Mouse (Mus musculus): ENCODE data around the gene Atp2b2. TPM values are rescaled to one million over a fixed set of nuclear protein-coding genes. Genes with fewer than 3 reads are reported as not detected.

The Atp2b2 gene
- polyA plus RNA-seq, 1 experiment from 2014 or later: 0.12 TPM

- WGBS: under 1% methylated on average over 38 of the region's 49 CpGs
- no peaks in the 10 kb centered on the region for H3K9me3 ChIP-seq (replicated peaks; ENCODE audit: low read length)
- H3K4me1 ChIP-seq (replicated peaks; ENCODE audit: insufficient read depth, low read length): 0 out of 2 replicates have a peak, but pooled peaks cover 3% of the 10 kb centered on the region
- H3K27ac ChIP-seq: no peak overlapping the region
- H3K4me3 ChIP-seq (replicated peaks; ENCODE audit: low read depth, low read length): peak overlapping the region; percentile 37
- no peak; the same call in 1 of the 2 replicates for ATAC-seq (replicated peaks; ENCODE audit: low FRiP score, low read depth)
- no peaks in the 10 kb centered on the region for H3K36me3 ChIP-seq (ENCODE audit: insufficient read depth, low read length)
- DNase-seq (ENCODE audit: low spot score): peak; percentile 5
- peak overlapping the region; percentile 61 for H3K4me2 ChIP-seq (ENCODE audit: low read length)
- TF ChIP-seq CTCF (IDR thresholded peaks at IDR 0.05; ENCODE audit: low read depth): no peak
- H3K27me3 ChIP-seq (ENCODE audit: insufficient read depth, low read length): peaks cover 15% of the 10 kb centered on the region
- no peak overlapping the region for H3K9ac ChIP-seq (ENCODE audit: low read depth, low read length)
Observed at GRCm38 (mm10) chr6:113891225-113891967, 151.0 kb downstream of the Atp2b2 start.

- no peak overlapping the region for H3K9ac ChIP-seq (ENCODE audit: low read depth, low read length)
- no peaks in the 10 kb centered on the region for H3K36me3 ChIP-seq (ENCODE audit: insufficient read depth, low read length)
- ATAC-seq (replicated peaks; ENCODE audit: low FRiP score, low read depth) (no peak), DNase-seq (ENCODE audit: low spot score) (no peak)
- TF ChIP-seq CTCF (IDR thresholded peaks at IDR 0.05; ENCODE audit: low read depth): no peak
- H3K9me3 ChIP-seq (replicated peaks; ENCODE audit: low read length): no peaks in the 10 kb centered on the region
- H3K27me3 ChIP-seq (ENCODE audit: insufficient read depth, low read length): peaks cover 15% of the 10 kb centered on the region
- H3K27ac ChIP-seq: no peak overlapping the region
- 0 out of 2 replicates have a peak, but pooled peaks cover 3% of the 10 kb centered on the region for H3K4me1 ChIP-seq (replicated peaks; ENCODE audit: insufficient read depth, low read length)
- 3% methylated on average over 10 of the region's 10 CpGs for WGBS
- H3K4me2 ChIP-seq (ENCODE audit: low read length): peak overlapping the region; percentile 61
- H3K4me3 ChIP-seq (replicated peaks; ENCODE audit: low read depth, low read length): peak overlapping the region; percentile 37
Observed at GRCm38 (mm10) chr6:113890858-113891213, 151.6 kb downstream of the Atp2b2 start.

- TF ChIP-seq CTCF (IDR thresholded peaks at IDR 0.05; ENCODE audit: low read depth): no peak
- ATAC-seq (replicated peaks; ENCODE audit: low FRiP score, low read depth): no peak
- H3K4me2 ChIP-seq (ENCODE audit: low read length): peak overlapping the region; percentile 61; the same call in 1 of the 2 replicates
- no peak for DNase-seq (ENCODE audit: low spot score)
- peaks cover 15% of the 10 kb centered on the region for H3K27me3 ChIP-seq (ENCODE audit: insufficient read depth, low read length)
- no peak overlapping the region; the same call in 1 of the 2 replicates for H3K4me3 ChIP-seq (replicated peaks; ENCODE audit: low read depth, low read length)
- no peak overlapping the region for H3K27ac ChIP-seq
- 22% methylated on average over 16 of the region's 16 CpGs for WGBS
- H3K9ac ChIP-seq (ENCODE audit: low read depth, low read length): no peak overlapping the region
- no peaks in the 10 kb centered on the region for H3K36me3 ChIP-seq (ENCODE audit: insufficient read depth, low read length)
- no peaks in the 10 kb centered on the region for H3K9me3 ChIP-seq (replicated peaks; ENCODE audit: low read length)
- 0 out of 2 replicates have a peak, but pooled peaks cover 3% of the 10 kb centered on the region for H3K4me1 ChIP-seq (replicated peaks; ENCODE audit: insufficient read depth, low read length)
Observed at GRCm38 (mm10) chr6:113890023-113890857, 152.2 kb downstream of the Atp2b2 start.

- TF ChIP-seq CTCF (IDR thresholded peaks at IDR 0.05; ENCODE audit: low read depth): no peak
- no peak for DNase-seq (ENCODE audit: low spot score)
- 47% methylated on average over 3 of the region's 3 CpGs for WGBS
Observed at GRCm38 (mm10) chr6:113889180-113889579, 153.2 kb downstream of the Atp2b2 start.

GRCm38 (mm10) chr6:113886886-113887285 is 155.5 kb downstream of the Atp2b2 start:
- H3K9ac ChIP-seq (ENCODE audit: low read depth, low read length): no peak overlapping the region
- no peak overlapping the region for H3K27ac ChIP-seq
- H3K27me3 ChIP-seq (ENCODE audit: insufficient read depth, low read length): peaks cover 15% of the 10 kb centered on the region
- ATAC-seq (replicated peaks; ENCODE audit: low FRiP score, low read depth) (no peak), DNase-seq (ENCODE audit: low spot score) (no peak)
- no peak overlapping the region for H3K4me2 ChIP-seq (ENCODE audit: low read length)
- H3K9me3 ChIP-seq (replicated peaks; ENCODE audit: low read length): no peaks in the 10 kb centered on the region
- H3K4me1 ChIP-seq (replicated peaks; ENCODE audit: insufficient read depth, low read length): 0 out of 2 replicates have a peak, but pooled peaks cover 3% of the 10 kb centered on the region
- H3K4me3 ChIP-seq (replicated peaks; ENCODE audit: low read depth, low read length): no peak overlapping the region
- no peak for TF ChIP-seq CTCF (IDR thresholded peaks at IDR 0.05; ENCODE audit: low read depth)
- H3K36me3 ChIP-seq (ENCODE audit: insufficient read depth, low read length): no peaks in the 10 kb centered on the region

More at GRCm38 (mm10) chr6:113889180-113889579, 153.2 kb downstream of the Atp2b2 start:
- no peak for ATAC-seq (replicated peaks; ENCODE audit: low FRiP score, low read depth)
- no peak overlapping the region for H3K9ac ChIP-seq (ENCODE audit: low read depth, low read length)
- no peaks in the 10 kb centered on the region for H3K9me3 ChIP-seq (replicated peaks; ENCODE audit: low read length)
- no peak overlapping the region for H3K27ac ChIP-seq
- H3K4me2 ChIP-seq (ENCODE audit: low read length): no peak overlapping the region
- no peaks in the 10 kb centered on the region for H3K36me3 ChIP-seq (ENCODE audit: insufficient read depth, low read length)
- 0 out of 2 replicates have a peak, but pooled peaks cover 3% of the 10 kb centered on the region for H3K4me1 ChIP-seq (replicated peaks; ENCODE audit: insufficient read depth, low read length)
- H3K27me3 ChIP-seq (ENCODE audit: insufficient read depth, low read length): peaks cover 15% of the 10 kb centered on the region
- no peak overlapping the region for H3K4me3 ChIP-seq (replicated peaks; ENCODE audit: low read depth, low read length)

GRCm38 (mm10) chr6:113884806-113885205 is 157.6 kb downstream of the Atp2b2 start:
- ATAC-seq (replicated peaks; ENCODE audit: low FRiP score, low read depth) (no peak), DNase-seq (ENCODE audit: low spot score) (no peak)
- TF ChIP-seq CTCF (IDR thresholded peaks at IDR 0.05; ENCODE audit: low read depth): no peak
- 76% methylated on average over 4 of the region's 4 CpGs for WGBS
- Histone ChIP-seq H3K9me3 (replicated peaks; ENCODE audit: low read length) (no peaks in the 10 kb centered on the region), H3K9ac (ENCODE audit: low read depth, low read length) (no peak overlapping the region), H3K4me2 (ENCODE audit: low read length) (no peak overlapping the region), H3K27me3 (ENCODE audit: insufficient read depth, low read length) (peaks cover 6% of the 10 kb centered on the region; the same call in 1 of the 2 replicates), H3K4me3 (replicated peaks; ENCODE audit: low read depth, low read length) (no peak overlapping the region), H3K36me3 (ENCODE audit: insufficient read depth, low read length) (no peaks in the 10 kb centered on the region), H3K4me1 (replicated peaks; ENCODE audit: insufficient read depth, low read length) (no peaks in the 10 kb centered on the region), H3K27ac (no peak overlapping the region)
